Comparison of ENCODE assay signal across 8 mouse cellular contexts in the genomic region with DNA sequence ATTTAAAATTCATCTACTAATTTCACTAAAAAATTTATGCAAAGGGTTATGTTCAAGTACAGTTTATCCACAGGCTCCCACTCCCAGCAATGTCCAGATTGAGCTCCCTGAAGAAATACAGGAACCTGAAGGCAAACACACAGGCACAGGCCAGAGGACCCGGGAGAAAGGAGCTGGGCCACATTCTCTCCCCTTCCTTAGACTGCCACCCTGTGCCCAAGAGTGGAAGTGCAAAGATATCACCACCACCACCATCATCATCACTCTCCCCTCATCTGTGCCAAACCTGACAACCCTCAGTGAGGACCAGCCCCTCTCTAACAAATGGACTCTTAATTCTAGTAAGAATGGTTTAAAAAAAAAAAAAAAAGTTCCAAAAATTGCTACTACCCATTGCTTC. TPM values are rescaled to one million over a fixed set of nuclear protein-coding genes. Genes with fewer than 3 reads are reported as not detected.
DNase-seq lines count a peak whose midpoint lies in the region; ATAC-seq and TF ChIP-seq lines count a peak whose summit lies in the region.

No protein-coding gene starts in this region.

- H3K27me3 ChIP-seq in forebrain, embryonic 11.5 days (ENCODE audit: control insufficient read depth, insufficient read depth, low read length) = no peaks in the 10 kb centered on the region
- no peaks in the 10 kb centered on the region for H3K27me3 ChIP-seq in forebrain, embryonic 15.5 days
- H3K27me3 ChIP-seq in intestine, postnatal 0 days (replicated peaks; ENCODE audit: control insufficient read depth, insufficient read depth, low read length) = no peaks in the 10 kb centered on the region
- no peaks in the 10 kb centered on the region for H3K27me3 ChIP-seq in lung, embryonic 14.5 days (ENCODE audit: insufficient read depth, low read length)

- no peak overlapping the region for H3K4me3 ChIP-seq in forebrain, embryonic 11.5 days (ENCODE audit: low read depth, low read length)
- H3K4me3 ChIP-seq in forebrain, embryonic 15.5 days = no peak overlapping the region
- H3K4me3 ChIP-seq in intestine, postnatal 0 days (ENCODE audit: low read depth, low read length) = no peak overlapping the region
- H3K4me3 ChIP-seq in lung, embryonic 14.5 days (ENCODE audit: low read depth, low read length) = no peak overlapping the region

- WGBS in forebrain, embryonic 11.5 days = 35% methylated on average over 1 of the region's 1 CpGs
- WGBS in forebrain, embryonic 15.5 days = 10% methylated on average over 1 of the region's 1 CpGs
- WGBS in intestine, postnatal 0 days = 3% methylated on average over 1 of the region's 1 CpGs
- WGBS in lung, embryonic 14.5 days = 9% methylated on average over 1 of the region's 1 CpGs

- TF ChIP-seq CTCF in intestine, postnatal 0 days (IDR thresholded peaks at IDR 0.05; ENCODE audit: low read depth) = peak; percentile 87
- TF ChIP-seq CTCF in lung, embryonic 14.5 days (IDR thresholded peaks at IDR 0.05; ENCODE audit: low read depth) = peak; percentile 79

- peaks cover 23% of the 10 kb centered on the region for H3K36me3 ChIP-seq in forebrain, embryonic 11.5 days (ENCODE audit: control insufficient read depth, insufficient read depth, low read length)
- H3K36me3 ChIP-seq in forebrain, embryonic 15.5 days = peaks cover 71% of the 10 kb centered on the region
- H3K36me3 ChIP-seq in intestine, postnatal 0 days (ENCODE audit: control insufficient read depth, insufficient read depth) = peaks cover 78% of the 10 kb centered on the region
- H3K36me3 ChIP-seq in lung, embryonic 14.5 days (ENCODE audit: insufficient read depth) = peaks cover 88% of the 10 kb centered on the region

- 0 out of 2 replicates have a peak, but pooled peaks have one; percentile 24 for ATAC-seq in forebrain, embryonic 11.5 days (replicated peaks; ENCODE audit: low FRiP score)
- no peak for ATAC-seq in forebrain, embryonic 15.5 days (replicated peaks)
- ATAC-seq in intestine, postnatal 0 days = no peak
- ATAC-seq in lung, embryonic 14.5 days (ENCODE audit: insufficient read depth) = peak; percentile 35; the same call in 1 of the 2 replicates

- H3K27ac ChIP-seq in forebrain, embryonic 11.5 days (ENCODE audit: low read depth, low read length) = no peak overlapping the region
- H3K27ac ChIP-seq in forebrain, embryonic 15.5 days (replicated peaks) = no peak overlapping the region
- no peak overlapping the region for H3K27ac ChIP-seq in intestine, postnatal 0 days (ENCODE audit: low read depth, low read length)
- H3K27ac ChIP-seq in lung, embryonic 14.5 days (ENCODE audit: low read depth) = no peak overlapping the region

- no peaks in the 10 kb centered on the region for H3K9me3 ChIP-seq in forebrain, embryonic 11.5 days (ENCODE audit: control insufficient read depth, low read length)
- H3K9me3 ChIP-seq in forebrain, embryonic 15.5 days = no peaks in the 10 kb centered on the region
- H3K9me3 ChIP-seq in intestine, postnatal 0 days (ENCODE audit: control insufficient read depth) = no peaks in the 10 kb centered on the region
- no peaks in the 10 kb centered on the region for H3K9me3 ChIP-seq in lung, embryonic 14.5 days (ENCODE audit: low read depth, low read length)

- H3K4me1 ChIP-seq in forebrain, embryonic 11.5 days (replicated peaks; ENCODE audit: control insufficient read depth, insufficient read depth, low read length) = no peaks in the 10 kb centered on the region
- 0 out of 2 replicates have a peak, but pooled peaks cover 3% of the 10 kb centered on the region for H3K4me1 ChIP-seq in forebrain, embryonic 15.5 days
- no peaks in the 10 kb centered on the region for H3K4me1 ChIP-seq in intestine, postnatal 0 days (replicated peaks; ENCODE audit: control insufficient read depth, insufficient read depth, low read length)
- H3K4me1 ChIP-seq in lung, embryonic 14.5 days (ENCODE audit: insufficient read depth) = no peaks in the 10 kb centered on the region

- H3K9ac ChIP-seq in forebrain, embryonic 11.5 days (ENCODE audit: low read length) = no peak overlapping the region
- H3K9ac ChIP-seq in forebrain, embryonic 15.5 days (replicated peaks) = no peak overlapping the region
- H3K9ac ChIP-seq in intestine, postnatal 0 days (ENCODE audit: low read depth, low read length) = no peak overlapping the region
- H3K9ac ChIP-seq in lung, embryonic 14.5 days = no peak overlapping the region

- peak; percentile 68 for DNase-seq in forebrain, embryonic 11.5 days (ENCODE audit: low spot score)
- peak; percentile 42 for DNase-seq in A20 (ENCODE audit: low read depth, low spot score)
- peak; percentile 60 to 62 for DNase-seq in adrenal gland, postnatal 36 days
- peak; percentile 44 for DNase-seq in embryo, embryonic 9.5 days (ENCODE audit: extremely low spot score)
- DNase-seq in lung, embryonic 14.5 days = peak; percentile 61
- DNase-seq in right cerebral cortex, postnatal 14 days = peak; percentile 48

- H3K4me2 ChIP-seq in forebrain, embryonic 11.5 days (ENCODE audit: low read depth, low read length, severe bottlenecking) = no peak overlapping the region
- no peak overlapping the region for H3K4me2 ChIP-seq in forebrain, embryonic 15.5 days (replicated peaks)
- no peak overlapping the region for H3K4me2 ChIP-seq in intestine, postnatal 0 days (replicated peaks; ENCODE audit: low read depth)
- H3K4me2 ChIP-seq in lung, embryonic 14.5 days = no peak overlapping the region

RNA-seq across cellular contexts. Expression of gene Ankrd10, which starts 19.3 kb away (rescaled TPM):
- 133 and 143 TPM in 2 replicates for polyA plus RNA-seq in forebrain, embryonic 11.5 days (2014; fragmentation: Nextera tagmentation; extraction: Ambion mirVana)
- 119 and 121 TPM in 2 replicates for polyA plus RNA-seq in forebrain, embryonic 15.5 days (2015; fragmentation: Nextera tagmentation; extraction: Ambion mirVana)
- total RNA-seq in adrenal gland, postnatal 36 days (2021) = 10 to 100 TPM; 48.9 to 52.6 TPM
- polyA plus RNA-seq in intestine, postnatal 0 days (2015; fragmentation: Nextera tagmentation; extraction: Ambion mirVana) = 24.2 and 25.5 TPM in 2 replicates
- polyA plus RNA-seq in lung, embryonic 14.5 days (2014; fragmentation: Nextera tagmentation; extraction: Ambion mirVana) = 91.5 and 98.2 TPM in 2 replicates

Comparison
In these comparisons a context has a peak if more than half of its experiments do, and no peak if none do; other contexts are left out.
1. ATAC-seq: peak in forebrain, embryonic 11.5 days (single experiment) and lung, embryonic 14.5 days (single experiment); none in forebrain, embryonic 15.5 days (single experiment) and intestine, postnatal 0 days (single experiment).
2. Peak in every context shown above with its lines, with median percentiles within 50 percentile points of each other: DNase-seq.